Mouse (Mus musculus) retina, postnatal 7 days (tissue): ENCODE results near the gene Obsl1.

Experiments
- DNase-seq: peaks from one replicate; pipeline ENCODE4 v3.0.0-alpha.2; 2012; ENCODE audit warnings: low read depth, low spot score

Obsl1 gene

DNA sequence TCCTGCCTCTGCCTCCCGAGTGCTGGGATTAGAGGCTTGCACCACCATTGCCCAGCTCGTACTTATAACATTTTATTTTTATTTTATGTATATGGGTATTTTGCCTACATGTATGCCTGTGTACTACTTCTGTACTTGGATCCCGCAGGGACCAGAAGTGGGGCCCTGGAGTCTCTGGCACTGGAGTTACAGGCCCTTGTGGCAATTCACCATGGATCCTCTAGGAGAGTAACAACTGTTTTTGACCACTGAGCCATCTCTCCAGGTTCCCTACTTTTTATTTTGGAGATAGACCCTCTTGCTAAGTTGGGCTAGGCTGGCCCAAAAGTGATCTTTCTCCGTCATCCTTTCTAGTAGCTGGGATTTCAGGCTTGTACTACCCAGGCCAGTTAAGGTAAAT lies 12.2 kb upstream of the Obsl1 start:
- no peak for DNase-seq

DNA sequence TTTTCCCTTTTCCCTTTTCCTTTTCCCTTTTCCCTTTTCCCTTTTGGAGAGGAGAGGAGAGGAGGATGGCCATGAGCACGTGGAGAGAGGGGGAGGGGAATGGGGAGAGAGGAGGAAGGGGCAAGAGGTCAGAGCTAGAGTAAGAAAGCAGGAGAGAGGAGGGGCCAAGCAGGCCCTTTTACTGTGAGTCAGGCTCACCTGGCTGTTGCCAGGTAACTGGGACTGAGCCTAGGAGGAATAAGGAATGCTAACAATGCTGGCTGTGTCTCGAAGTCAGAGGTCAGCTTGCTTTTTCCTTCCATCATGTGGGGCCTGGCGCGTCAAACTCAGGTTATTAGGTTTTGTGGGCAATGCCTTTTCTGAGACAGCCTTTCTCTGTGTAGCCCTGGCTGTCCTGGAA lies 11.7 kb upstream of the Obsl1 start:
- DNase-seq, result no peak

DNA sequence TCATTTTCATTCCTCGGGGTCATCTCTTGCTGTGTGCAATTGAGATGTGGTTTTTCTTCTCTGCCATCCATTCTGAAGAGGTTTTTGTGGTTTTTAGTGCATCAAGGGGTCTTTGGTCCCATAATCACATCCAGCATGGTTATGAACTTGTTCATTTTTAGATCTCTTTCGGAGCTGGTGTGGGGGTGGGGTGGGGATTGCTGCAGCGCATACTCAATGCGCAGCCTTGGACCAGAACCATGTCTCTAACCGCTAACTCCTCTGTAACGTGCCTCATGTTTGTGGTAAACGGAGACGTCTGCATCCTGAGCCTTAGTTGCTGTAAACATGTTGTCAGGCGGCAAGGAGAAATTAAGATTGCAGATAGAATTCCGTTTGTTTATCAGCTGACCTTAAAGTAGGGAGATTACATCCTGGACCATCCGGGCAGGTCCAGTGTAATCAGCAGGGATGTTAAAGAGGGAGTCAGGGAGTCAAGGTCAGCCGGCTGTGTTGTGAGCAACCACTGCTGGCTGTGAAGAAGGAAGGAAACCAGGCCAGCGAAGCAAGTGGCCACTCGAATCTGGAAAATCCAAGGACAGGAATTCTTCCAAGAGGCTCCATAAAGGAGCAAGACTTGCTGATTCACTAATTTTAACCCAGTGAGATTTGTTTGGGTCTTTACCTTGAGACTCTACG lies 10.6 kb upstream of the Obsl1 start:
- DNase-seq, result no peak

DNA sequence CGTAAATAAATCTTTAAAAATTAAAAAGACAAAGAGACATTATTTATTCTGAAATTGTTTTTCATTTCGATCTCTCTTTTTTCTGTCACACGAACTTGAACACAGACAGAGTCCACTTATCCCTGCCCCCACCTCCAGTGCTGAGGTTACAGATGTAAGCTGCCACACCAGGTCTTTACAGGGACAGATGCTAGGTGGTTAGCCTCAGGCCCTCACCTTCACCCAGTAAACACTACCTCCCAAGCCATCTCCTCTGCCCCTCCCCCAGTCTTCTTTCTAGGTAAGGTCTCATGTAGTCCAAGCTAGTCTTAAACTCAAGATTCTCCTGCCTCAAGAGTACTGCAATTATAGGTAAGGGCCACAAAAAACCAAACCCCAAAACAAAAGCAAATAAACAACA lies 6.3 kb upstream of the Obsl1 start:
- DNase-seq, result no peak

DNA sequence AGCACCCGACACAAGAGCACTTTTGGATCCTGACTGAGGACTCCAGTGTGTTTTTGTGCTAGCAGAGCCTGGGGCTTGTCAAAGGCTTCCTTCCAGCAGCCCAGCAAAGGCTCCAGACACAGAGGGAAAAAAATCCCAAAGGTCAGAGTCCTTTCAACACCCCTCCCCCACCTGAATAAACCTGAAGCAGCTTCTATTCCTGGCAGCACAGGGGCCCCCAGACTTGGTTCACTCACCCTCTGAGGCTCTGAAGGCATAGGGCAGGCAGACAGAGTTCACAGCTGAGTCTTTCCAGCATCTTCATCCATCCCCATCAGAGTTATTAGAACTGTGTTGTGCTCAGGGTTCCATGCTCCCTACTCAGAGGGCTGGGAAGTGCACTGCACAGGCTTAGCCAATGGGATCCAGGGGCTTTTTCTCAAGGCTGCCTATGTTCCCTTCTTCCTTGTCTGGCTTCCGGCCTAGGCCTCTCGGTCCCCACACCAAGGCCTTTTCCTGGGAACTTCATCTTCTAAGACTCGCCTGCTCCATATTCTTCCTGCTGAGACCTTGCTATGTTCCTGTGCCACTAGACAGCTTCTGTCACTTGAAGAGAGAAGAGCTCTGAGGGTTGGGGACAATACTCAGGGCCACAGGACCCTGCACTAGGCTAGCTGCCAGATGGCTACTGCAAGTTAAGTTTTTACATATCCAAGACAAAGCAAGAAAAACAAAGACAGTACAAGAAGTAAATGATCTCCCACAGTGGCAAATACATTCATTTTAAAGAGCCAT lies 5.4 kb upstream of the Obsl1 start:
- DNase-seq, result no peak

DNA sequence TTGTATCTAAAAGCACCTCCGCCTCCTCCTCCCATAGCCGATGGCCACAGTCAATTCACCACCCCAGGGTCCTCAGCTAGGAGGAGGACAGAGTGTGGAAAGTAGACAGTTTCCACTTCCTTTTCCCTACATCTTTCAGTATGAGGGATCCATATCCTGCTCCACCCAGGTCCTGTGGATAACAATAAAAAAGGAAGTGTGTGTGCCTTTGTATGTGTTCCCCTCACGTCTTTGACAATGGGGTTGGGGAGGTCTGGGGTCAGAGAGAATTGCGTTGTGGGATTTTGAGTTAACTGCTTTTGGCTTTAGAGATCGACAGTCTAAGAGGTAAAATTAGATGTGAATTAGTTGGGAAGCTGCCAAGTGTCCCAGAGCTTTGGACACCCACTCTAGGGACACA lies 3.9 kb upstream of the Obsl1 start:
- no peak for DNase-seq

DNA sequence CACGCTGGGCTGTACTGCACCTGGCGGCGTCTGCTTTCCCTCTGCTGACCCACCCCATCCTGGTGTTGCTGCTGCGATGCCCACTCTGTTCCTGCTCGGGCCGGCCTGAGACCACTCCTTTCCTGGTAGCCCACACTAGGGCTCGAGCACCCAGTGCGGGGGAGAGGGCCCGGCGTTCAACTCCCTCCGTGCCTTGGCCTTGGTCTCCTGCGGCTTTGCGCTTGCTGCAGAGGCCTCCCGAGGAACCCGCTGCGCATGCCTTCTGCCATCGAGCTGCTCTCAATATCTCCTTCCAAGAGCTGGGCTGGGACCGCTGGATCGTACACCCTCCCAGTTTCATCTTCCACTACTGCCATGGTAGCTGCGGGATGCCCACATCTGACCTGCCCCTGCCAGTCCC lies 3.3 kb upstream of the Obsl1 start:
- DNase-seq, result no peak

DNA sequence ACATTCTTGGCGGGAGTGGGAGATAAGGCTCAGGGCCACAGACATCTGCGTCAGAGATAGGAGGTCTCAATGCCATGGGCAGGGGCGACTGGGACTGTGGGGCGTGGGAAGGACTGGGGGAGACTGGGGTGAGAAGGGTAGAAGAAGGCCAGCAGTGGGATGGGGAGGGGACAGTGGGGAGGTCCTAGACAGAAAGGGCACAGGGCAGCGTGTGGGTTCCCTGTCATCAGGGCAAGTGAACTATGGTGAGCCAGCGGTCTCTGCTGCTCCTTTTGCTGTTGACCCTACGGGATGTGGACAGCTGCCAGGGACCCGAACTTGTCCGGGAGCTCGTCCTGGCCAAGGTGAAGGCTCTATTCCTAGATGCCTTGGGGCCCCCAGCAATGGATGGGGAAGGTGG lies 754 bp upstream of the Obsl1 start, which contains the start of gene Inha:
Gene Inha (plus strand): TSS at position 72 of the 400 bp plus-strand sequence.
- no peak for DNase-seq

DNA sequence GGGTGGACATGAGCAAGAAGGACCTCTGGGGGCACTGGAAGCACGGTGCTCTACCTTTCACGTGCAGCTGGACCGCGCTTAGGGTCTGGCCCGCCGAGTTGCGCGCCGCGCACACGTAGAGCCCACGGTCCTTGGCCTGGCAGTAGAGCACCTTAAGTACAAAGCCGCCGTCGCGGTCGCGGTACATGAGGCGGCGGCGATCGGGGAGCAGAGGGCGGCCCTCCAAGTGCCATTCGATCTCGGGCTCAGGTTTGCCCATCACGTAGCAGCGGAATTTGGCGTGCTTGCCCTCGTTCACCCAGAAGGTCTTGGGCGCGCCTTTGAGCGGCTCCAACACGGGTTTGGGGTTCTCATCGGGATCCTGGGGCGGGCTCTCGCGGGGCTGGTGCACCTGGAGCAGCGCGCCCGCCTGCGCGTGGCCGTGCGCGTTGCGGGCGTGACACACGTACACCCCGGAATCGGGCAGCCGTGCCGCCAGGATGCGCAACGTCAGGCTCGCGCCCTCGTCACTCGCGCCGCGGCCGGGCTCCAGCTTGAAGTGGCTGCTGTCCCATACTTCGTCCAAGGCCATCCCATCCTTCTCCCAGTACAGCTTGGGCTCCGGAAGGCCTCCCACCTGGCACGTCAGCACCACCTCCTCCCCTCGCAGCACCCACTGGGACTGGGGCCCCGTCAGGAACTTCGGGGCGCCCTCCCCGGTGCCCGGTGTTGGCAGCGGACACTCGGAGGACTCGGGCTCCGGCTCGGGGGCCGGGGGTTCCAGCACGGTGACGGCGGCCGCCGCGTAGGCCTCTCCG lies 895 bp downstream of the Obsl1 start:
- DNase-seq, result peak; percentile 37

DNA sequence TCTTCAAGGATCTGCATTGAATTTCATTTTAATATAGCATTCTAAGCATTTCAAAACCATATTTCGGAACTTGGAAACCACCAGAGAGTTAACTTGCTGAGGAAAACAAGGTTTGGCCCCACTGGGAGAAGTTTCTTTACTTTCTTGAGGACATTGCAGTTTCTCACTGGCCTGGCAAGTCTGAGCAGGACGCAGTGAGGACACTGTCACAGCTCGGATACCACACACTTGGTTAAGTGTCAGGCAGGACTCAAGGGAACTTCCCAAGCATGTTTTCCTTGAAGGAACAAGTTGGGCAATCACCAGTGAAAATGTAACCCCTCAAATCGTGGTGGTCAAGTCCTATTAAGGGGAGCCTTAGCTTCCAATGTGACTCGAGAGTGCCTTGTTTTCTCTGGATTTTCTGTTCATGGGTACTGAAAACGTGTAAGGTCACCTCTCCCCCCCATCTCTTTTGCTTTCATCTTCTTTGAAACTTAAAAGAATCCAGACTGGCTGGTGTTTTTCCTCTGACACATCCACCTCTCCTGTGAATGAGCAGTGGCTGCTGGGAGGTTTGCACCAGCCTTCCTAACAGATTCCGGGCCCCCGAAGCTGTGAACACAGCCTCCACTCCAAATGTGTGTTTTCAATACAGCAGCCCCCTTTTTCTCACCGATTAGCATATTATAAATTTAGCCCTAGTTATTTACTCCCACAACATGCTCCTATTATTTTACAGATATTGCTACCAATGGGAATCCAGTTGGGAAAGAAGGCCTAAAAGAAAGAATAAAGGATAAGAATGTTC lies 1.8 kb downstream of the Obsl1 start:
- no peak for DNase-seq

DNA sequence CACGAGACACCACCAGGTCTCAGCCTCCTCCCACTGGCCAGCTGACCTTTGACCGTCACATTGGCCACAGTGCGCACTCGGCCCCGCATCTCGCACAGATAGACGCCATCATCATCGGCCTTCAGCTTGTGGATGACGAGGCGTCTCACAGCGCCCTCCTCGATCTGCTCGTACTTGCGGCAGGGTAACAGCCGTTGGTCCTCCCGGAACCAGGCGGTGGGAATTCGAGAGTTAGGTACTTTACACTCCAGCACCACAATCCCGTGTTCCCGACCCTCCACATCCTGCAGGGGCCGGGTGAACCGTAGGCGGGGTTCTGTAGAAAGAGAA lies 2.6 kb downstream of the Obsl1 start:
- DNase-seq, result no peak

DNA sequence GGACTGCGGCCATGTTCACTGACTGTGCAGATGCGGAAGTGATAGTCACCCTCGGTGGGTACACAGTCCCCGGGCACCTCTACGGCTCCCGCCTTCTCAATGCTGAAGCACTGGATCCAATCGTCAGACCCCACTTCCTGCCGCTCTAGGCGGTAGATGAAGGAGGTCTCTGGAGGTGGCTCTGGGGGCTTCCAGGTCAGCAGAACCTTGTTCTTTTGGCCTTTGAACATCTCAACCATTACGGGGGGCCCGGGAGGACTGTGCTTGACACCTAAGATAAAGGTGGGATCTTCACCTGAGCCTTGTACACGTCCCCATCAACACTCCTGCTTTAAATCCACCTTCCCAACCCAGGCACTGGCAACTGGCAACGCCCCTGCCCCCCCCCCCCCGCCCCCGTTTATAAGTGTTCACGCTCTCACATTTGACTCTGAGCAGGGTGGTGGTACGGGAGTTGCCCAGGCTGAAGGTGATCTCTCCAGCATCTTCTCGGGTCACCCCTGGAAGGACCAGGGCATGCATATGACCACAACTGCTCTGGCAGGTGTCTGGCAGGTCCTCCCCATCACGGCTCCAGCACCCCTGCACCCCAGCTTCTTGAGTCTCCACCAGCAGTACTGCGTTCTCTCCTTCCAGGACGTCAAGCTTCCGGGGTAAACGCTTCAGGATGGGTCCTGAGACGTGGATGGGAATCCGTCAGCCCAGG lies 3.2 kb downstream of the Obsl1 start:
- DNase-seq, result no peak

DNA sequence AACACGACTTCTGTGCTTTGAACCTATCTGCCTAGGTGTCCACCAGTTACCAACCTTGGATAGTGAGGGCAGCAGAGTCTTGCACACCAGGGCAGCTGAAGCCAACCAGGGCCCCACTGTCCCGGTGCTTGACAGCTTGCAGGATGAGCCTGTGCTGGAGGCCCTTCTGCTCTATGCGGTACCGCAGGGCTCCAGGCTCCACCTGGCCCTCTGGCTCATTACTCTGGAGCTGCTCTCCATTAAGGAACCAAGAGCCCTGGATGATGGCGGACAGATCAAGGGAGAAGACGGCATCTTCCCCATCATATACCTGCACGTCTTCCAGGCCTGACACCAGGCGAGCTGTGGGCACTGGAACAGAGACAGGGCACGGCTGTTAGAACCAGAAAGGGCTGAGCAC lies 4.3 kb downstream of the Obsl1 start:
- no peak for DNase-seq

DNA sequence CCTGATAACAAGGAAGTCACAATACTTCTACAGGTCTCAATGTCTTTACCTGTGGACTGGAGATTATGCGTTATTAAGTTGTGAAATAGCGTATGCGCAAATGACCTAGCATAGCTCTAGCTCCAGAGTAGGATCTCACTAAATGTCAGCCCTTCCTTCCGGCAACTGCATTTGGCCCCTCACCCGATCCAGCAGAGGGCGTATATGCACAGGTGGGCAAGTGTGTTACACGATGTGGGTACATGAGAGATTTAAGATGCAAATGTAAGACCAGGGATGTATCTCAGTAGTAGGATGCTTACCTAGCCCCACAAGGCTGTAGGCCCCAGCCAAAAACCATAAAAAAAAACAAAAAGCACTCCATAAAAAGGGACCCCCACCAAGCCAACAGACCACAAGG lies 6.8 kb downstream of the Obsl1 start:
- no peak for DNase-seq

DNA sequence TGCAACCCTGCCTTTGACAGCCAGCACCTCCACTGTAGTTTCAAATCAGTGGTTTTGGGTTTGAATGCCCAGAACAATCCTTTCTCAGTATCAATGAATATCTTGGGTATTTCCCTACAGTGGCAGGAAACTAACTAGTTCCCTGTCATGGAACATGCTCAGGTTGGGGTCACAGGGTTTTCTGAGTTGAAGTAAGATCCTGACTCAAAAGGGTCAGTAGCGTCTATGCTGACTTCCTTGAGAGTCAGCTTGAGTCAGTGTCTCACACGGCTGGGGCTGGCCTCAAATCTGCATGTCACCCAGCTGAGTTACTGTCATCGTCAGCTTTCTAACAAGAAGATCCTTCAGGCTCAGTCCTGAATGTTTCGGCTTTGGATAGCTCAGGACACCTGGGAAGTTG lies 7.4 kb downstream of the Obsl1 start:
- DNase-seq, result no peak

DNA sequence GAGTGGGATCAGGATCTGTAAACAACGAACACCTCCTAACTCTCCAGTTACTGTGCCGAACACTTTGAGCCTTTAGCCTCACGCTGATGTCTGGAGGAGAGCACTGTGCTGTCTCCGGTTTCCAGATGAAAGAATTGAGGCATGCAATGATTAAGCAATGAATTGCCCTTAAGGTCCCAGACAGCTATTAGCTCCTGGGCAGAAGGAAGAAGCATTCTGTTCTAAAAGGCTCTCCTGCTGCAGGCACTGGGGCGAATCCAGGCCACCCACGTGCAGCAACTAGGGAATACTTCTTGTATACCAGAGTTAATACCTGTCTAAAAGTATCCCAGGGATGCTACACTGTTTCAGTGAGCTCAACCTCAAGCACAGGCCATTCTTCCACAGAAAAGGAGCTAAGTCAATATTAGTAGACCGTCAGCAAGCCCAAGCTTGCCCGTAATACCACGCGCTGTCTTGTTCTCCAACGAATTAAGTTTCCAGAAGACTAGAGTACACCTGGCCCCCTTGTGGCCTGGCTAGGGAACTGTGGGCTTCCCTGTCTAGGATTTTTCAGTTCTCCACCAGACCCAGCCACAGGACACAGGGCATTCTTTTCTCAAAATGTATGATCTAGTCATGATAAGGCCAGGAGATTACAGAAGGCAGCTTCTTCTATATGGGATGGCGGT lies 11.2 kb downstream of the Obsl1 start:
- no peak for DNase-seq

DNA sequence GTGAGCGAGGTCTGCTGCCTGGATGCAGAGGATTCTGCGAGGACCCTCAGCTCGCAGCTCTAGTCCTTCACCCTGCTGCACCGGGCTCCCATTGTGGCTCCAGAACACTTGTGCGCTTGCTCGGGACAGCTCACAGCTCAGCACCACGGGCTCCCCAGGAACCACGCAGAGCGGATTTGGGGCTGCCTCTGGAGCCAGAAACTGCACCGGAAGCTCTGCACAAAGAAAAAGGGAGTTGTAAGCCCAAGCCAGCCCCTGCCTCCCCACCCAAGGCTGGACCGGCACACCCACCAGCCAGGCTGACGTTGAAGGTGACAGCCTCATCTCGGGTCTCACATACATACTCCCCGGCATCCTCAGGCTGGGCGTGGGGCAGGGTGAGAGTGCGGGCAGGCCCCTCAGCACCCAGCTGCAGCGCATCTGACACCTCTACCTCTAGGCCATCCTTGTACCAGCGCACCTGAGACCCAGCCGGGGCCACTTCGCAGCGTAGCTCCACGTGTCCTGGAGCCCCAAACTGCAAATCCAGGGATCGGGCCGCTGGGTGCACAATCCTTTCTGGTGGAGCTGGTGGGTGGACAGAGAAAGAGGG lies 13.6 kb downstream of the Obsl1 start:
- DNase-seq, result no peak

DNA sequence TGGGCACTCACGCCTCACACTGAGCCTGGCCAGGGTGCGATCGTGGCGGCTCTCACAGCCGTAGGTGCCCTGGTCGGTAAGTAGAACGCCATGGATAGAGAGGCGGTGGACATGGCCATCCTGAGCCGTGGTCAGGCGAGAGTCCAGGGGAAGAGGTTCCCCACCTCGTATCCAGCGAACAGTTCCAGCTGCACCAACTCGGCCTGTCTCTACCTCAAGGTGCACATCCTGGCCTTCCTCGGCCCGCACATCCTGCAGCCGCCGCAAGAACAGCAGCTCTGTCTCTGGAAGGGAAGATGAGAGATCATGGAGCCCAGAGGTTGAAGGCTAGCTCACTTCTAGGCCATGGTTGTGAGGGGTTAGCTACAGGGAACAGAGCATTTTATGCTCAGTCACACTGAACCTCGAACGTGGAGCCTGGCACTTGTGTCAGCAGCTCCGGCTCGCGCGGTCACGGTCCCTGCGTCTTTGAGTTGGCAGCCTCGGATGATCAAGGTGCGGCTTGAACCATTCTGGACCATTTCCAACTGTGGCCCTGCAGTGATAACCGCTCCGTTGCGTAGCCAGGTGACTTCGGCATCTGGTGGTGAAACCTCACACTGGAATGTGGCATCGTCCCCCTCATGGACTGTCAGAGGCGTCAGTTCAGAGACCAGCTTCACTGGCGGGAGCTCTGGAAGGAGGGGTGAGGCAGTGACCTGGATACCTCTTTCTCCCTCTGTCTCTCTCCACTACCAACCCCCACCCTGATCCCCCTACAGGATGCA lies 15.3 kb downstream of the Obsl1 start:
- no peak for DNase-seq

DNA sequence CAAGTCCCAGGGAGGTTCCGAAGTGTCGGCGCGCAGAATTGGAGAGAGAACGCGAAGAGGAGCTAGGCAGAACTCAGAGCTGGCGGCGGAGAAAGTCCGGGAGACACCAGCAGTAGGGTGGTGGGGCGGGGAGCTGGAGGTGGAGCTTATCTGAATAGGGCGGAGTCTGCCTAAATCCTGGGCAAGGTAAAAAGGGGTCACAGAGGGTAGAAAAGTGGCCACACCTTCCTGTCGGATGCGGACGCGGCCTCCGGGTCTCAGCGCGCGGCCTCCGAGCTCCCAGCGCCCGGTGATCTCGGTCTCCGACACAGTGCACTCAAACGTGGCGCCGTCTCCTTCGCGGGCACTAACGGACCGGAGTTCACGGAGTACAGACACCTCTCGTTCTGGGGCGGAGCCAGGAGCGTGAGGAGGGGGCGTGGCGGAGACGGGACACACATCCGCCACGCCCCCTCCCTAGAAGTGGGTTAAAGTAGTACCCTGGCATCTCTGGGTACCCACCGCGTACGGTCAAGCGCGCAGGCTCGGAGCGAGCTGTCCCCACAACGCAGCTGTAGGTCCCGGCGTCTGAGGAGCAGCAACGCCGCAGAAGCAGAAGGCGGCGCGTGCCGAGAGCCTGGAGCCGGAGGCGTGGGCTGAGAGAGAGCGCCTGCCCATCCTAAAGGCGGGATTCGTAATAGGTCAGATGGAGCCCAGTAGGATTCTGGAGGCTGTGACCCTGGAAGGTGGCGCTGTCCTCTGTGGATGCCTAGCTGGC lies 18.7 kb downstream of the Obsl1 start:
- peak; percentile 57 for DNase-seq
